33 mouse cellular contexts compared by ENCODE assay signal in the genomic region with DNA sequence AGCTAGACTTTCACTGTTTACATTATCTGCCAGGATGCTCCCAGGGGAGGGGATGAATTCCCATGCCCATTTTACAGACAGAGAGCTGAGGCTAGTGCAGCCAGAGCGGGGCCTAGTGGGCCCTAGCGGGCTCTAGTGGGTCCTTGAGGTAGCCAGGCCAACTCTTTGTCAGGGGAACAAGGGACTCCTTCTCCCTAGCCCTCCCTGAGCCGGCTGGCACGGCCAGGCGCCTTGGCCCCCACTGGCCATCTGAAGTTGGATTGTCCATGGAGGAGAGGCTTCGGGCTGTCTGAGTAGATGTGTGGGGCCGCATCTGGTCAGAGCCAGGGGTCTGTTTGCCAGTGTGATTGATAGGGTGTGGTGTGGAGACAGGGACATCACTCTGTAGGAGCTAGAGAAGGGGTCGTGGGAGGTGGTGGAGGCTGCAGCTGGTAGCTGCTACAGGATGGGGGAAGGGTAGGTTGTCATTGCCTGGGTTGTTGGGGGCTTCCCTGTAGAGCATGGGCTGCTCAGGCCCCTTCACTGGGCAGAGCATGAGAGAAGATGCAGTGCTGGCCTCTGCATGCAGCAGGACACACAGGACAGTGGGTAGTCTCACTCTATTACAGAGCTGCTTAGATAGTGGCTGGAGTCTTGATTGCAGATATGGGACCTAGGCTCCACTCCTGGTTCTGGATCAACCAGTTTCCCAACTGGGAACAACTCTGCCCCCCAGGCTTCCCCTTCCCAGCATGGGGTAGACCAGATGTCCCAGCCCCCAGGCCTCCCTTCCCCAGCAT. TPM values are rescaled to one million over a fixed set of nuclear protein-coding genes. Genes with fewer than 3 reads are reported as not detected.
DNase-seq lines count a peak whose midpoint lies in the region; ATAC-seq and TF ChIP-seq lines count a peak whose summit lies in the region.
"Had no signal": no experiment of that assay in that cellular context is flagged by ENCODE, and none has a peak within 500 bp of the region (broad histone marks: within the 10 kb centered on the region; RNA-seq: fewer than 3 reads in every experiment).

No protein-coding gene starts in this region.

- peaks cover 26% of the 10 kb centered on the region for H3K36me3 ChIP-seq in macrophage (ENCODE audit: inconsistent target)
- H3K36me3 ChIP-seq in limb, embryonic 10.5 days: no peaks in the 10 kb centered on the region
- H3K36me3 ChIP-seq in forebrain, embryonic 16.5 days (ENCODE audit: control insufficient read depth, insufficient read depth): no peaks in the 10 kb centered on the region
- H3K36me3 ChIP-seq: forebrain, embryonic 10.5 days; hindbrain, embryonic 10.5 days; limb, embryonic 13.5 days; liver, embryonic 13.5 days; lung, embryonic 15.5 days; neural tube, embryonic 15.5 days; stomach, embryonic 15.5 days had no signal

- WGBS in bone marrow, adult 2 months: 87% methylated on average over 8 of the region's 8 CpGs
- 95% methylated on average over 6 of the region's 8 CpGs for WGBS in macrophage (ENCODE audit: missing documents)
- WGBS in limb, embryonic 10.5 days: 64% methylated on average over 8 of the region's 8 CpGs
- WGBS in forebrain, embryonic 16.5 days: 88% methylated on average over 8 of the region's 8 CpGs

- no peaks in the 10 kb centered on the region for H3K9me3 ChIP-seq in limb, embryonic 10.5 days (replicated peaks)
- H3K9me3 ChIP-seq in forebrain, embryonic 16.5 days (ENCODE audit: control insufficient read depth, low read length): no peaks in the 10 kb centered on the region
- H3K9me3 ChIP-seq: forebrain, embryonic 10.5 days; G1E; hindbrain, embryonic 10.5 days; liver, embryonic 13.5 days; lung, embryonic 15.5 days; neural tube, embryonic 15.5 days; stomach, embryonic 15.5 days had no signal

- no peak overlapping the region for H3K4me3 ChIP-seq in left cerebral cortex, adult 2 months
- no peak overlapping the region for H3K4me3 ChIP-seq in bone marrow, adult 2 months (replicated peaks; ENCODE audit: control insufficient read depth, low read depth, low read length)
- no peak overlapping the region for H3K4me3 ChIP-seq in macrophage (ENCODE audit: inconsistent target)
- H3K4me3 ChIP-seq in limb, embryonic 10.5 days: no peak overlapping the region
- H3K4me3 ChIP-seq in forebrain, embryonic 16.5 days (replicated peaks; ENCODE audit: low read length): no peak overlapping the region
- H3K4me3 ChIP-seq: forebrain, embryonic 10.5 days; heart, adult 2 months; hindbrain, embryonic 10.5 days; limb, embryonic 13.5 days; liver, embryonic 13.5 days; lung, embryonic 15.5 days; neural tube, embryonic 15.5 days; stomach, embryonic 15.5 days had no signal

- H3K27ac ChIP-seq in left cerebral cortex, adult 2 months: 0 out of 2 replicates have a peak overlapping the region, but pooled peaks have one; percentile 28
- H3K27ac ChIP-seq in bone marrow, adult 2 months (ENCODE audit: control insufficient read depth, insufficient read depth, low read depth, low read length, poor library complexity): peak overlapping the region; percentile 52
- H3K27ac ChIP-seq in macrophage: peak overlapping the region; percentile 31
- no peak overlapping the region for H3K27ac ChIP-seq in limb, embryonic 10.5 days
- no peak overlapping the region for H3K27ac ChIP-seq in forebrain, embryonic 16.5 days (ENCODE audit: low read length)
- H3K27ac ChIP-seq: forebrain, embryonic 10.5 days; heart, adult 2 months; hindbrain, postnatal 0 days; limb, embryonic 13.5 days; liver, embryonic 13.5 days; lung, embryonic 15.5 days; neural tube, embryonic 15.5 days; stomach, embryonic 15.5 days had no signal

- TF ChIP-seq CTCF in left cerebral cortex, adult 2 months (IDR thresholded peaks at IDR 0.05): no peak
- TF ChIP-seq CTCF in bone marrow, adult 2 months (IDR thresholded peaks at IDR 0.05; ENCODE audit: control insufficient read depth, insufficient read depth, low read length): no peak

- no peak for ATAC-seq in forebrain, embryonic 16.5 days
- ATAC-seq: CD4-positive, CD25-positive, alpha-beta regulatory T cell, adult 4 months; forebrain, postnatal 0 days; hindbrain, postnatal 0 days; intestine, postnatal 0 days had no signal

- TF ChIP-seq POLR2A in bone marrow, adult 2 months (IDR thresholded peaks at IDR 0.05; ENCODE audit: borderline replicate concordance, control insufficient read depth, low read depth, low read length): no peak

- intact Hi-C loops in gastrocnemius, postnatal 14 days (cut with DNase I; ENCODE audit: low total_unique reads): no loop called here
- intact Hi-C loops in left cerebral cortex, adult 2 months (cut with DNase I): no loop called here
- intact Hi-C loops in left cerebral cortex, postnatal 10 days (cut with DNase I): no loop called here

- peaks cover 45% of the 10 kb centered on the region for H3K27me3 ChIP-seq in limb, embryonic 10.5 days (ENCODE audit: low read depth, poor library complexity, severe bottlenecking)
- no peaks in the 10 kb centered on the region for H3K27me3 ChIP-seq in forebrain, embryonic 16.5 days (replicated peaks; ENCODE audit: control insufficient read depth, insufficient read depth, low read length)
- H3K27me3 ChIP-seq: lung, embryonic 15.5 days; stomach, embryonic 15.5 days had no signal

- peaks cover 46% of the 10 kb centered on the region; the same call in 1 of the 2 replicates for H3K79me2 ChIP-seq in macrophage (ENCODE audit: inconsistent target)

- peak; percentile 3 for DNase-seq in gastrocnemius, postnatal 14 days
- DNase-seq in gastrocnemius, adult 8-10 months (ENCODE audit: low spot score in 2 of 2): no peak
- DNase-seq in left cerebral cortex, adult 2 months (ENCODE audit: extremely low spot score in 1 of 2, low spot score in 2 of 2): no peak
- DNase-seq in left cerebral cortex, postnatal 10 days (ENCODE audit: extremely low spot score in 1 of 2, low spot score in 2 of 2): no peak
- no peak for DNase-seq in limb, embryonic 10.5 days (ENCODE audit: low spot score)
- DNase-seq: cerebellum, postnatal 10 days; forebrain, postnatal 0 days; gastrocnemius, postnatal 10 days; kidney, postnatal 25 days; liver, embryonic 13.5 days; right cerebral cortex, adult 18-20 months; thymus, adult 18-20 months; thymus, postnatal 36 days had no signal

- peaks cover 4% of the 10 kb centered on the region for H3K4me1 ChIP-seq in bone marrow, adult 2 months (ENCODE audit: control insufficient read depth, insufficient read depth, low read length)
- H3K4me1 ChIP-seq in limb, embryonic 10.5 days: peaks cover 56% of the 10 kb centered on the region
- H3K4me1 ChIP-seq in forebrain, embryonic 16.5 days (replicated peaks; ENCODE audit: control insufficient read depth, insufficient read depth, low read length): no peaks in the 10 kb centered on the region
- H3K4me1 ChIP-seq: neural tube, embryonic 15.5 days had no signal

- H3K4me2 ChIP-seq in forebrain, embryonic 16.5 days (ENCODE audit: low read length): no peak overlapping the region
- H3K4me2 ChIP-seq: limb, embryonic 13.5 days; liver, embryonic 13.5 days; lung, embryonic 15.5 days; midbrain, embryonic 11.5 days; neural tube, embryonic 15.5 days; stomach, embryonic 15.5 days had no signal

- H3K9ac ChIP-seq in forebrain, embryonic 16.5 days (replicated peaks; ENCODE audit: low read depth, low read length): no peak overlapping the region
- H3K9ac ChIP-seq: forebrain, postnatal 0 days; limb, embryonic 13.5 days; liver, embryonic 13.5 days; lung, embryonic 15.5 days; neural tube, embryonic 15.5 days; stomach, embryonic 15.5 days had no signal

RNA-seq across cellular contexts. Expression of gene Tfeb, which starts 46.8 kb away (rescaled TPM):
- total RNA-seq in gastrocnemius, postnatal 14 days (2021): 10 to 100 TPM; 60.0 to 66.0 TPM
- 100 to 1,000 TPM; 102 to 107 (median 103) TPM for total RNA-seq in gastrocnemius, adult 8-10 months (2022)
- 10 to 100 TPM; 10.0 to 10.6 TPM for total RNA-seq in left cerebral cortex, adult 2 months (2021)
- total RNA-seq in left cerebral cortex, postnatal 10 days (2021): 1 to 10 TPM; 6.1 to 6.2 TPM
- 22.6 and 43.7 TPM in 2 replicates for polyA plus RNA-seq in bone marrow, adult 2 months (2011; ENCODE audit: insufficient read depth, insufficient read length, low replicate concordance, missing spikeins)
- total RNA-seq in macrophage (2018; cell fraction: chromatin; rRNA removed): 100 to 1,000 TPM in 6 of 26 experiments, 10 to 100 TPM in 16, 1 to 10 TPM in 4; 5.7 to 136 (median 54.5) TPM
- 10 to 100 TPM in 24 of 26 experiments, 1 to 10 TPM in 2; 6.8 to 49.1 (median 37.2) TPM for total RNA-seq in macrophage (2018; cell fraction: cytosol; rRNA removed)
- total RNA-seq in macrophage (2018; cell fraction: nucleus; rRNA removed): 10 to 100 TPM; 11.7 to 97.4 (median 40.8) TPM
- 15.5 to 41.8 TPM (median 22.8 TPM) in 3 replicates for polyA plus RNA-seq in macrophage (2018)
- 1.5 and 2.3 TPM in 2 replicates for polyA plus RNA-seq in limb, embryonic 10.5 days (2016; fragmentation: Nextera tagmentation; extraction: Ambion mirVana)
- 2.2 TPM in 2 replicates for polyA plus RNA-seq in forebrain, embryonic 16.5 days (2015; fragmentation: Nextera tagmentation; extraction: Ambion mirVana)

RNA-seq across cellular contexts. Expression of gene Mdfi, which starts 50.9 kb away (rescaled TPM):
- total RNA-seq in gastrocnemius, postnatal 14 days (2021): 1 to 10 TPM; 2.4 to 3.5 TPM
- 1 to 10 TPM in 1 of 4 experiments, under 1 TPM in 3; 0.32 to 1.4 (median 0.55) TPM for total RNA-seq in gastrocnemius, adult 8-10 months (2022)
- under 1 TPM in 1 of 2 experiments, not detected in 1; 0.48 TPM for total RNA-seq in left cerebral cortex, adult 2 months (2021)
- total RNA-seq in left cerebral cortex, postnatal 10 days (2021): 1 to 10 TPM; 1.5 to 1.7 TPM
- polyA plus RNA-seq in bone marrow, adult 2 months (2011; ENCODE audit: insufficient read depth, insufficient read length, low replicate concordance, missing spikeins): 4.2 and 4.8 TPM in 2 replicates
- total RNA-seq in macrophage (2018; cell fraction: chromatin; rRNA removed): 1 to 10 TPM in 2 of 26 experiments, under 1 TPM in 1, not detected in 23; 0.49 to 1.9 (median 1.1) TPM
- total RNA-seq in macrophage (2018; cell fraction: cytosol; rRNA removed): under 1 TPM in 6 of 26 experiments, not detected in 20; 0.09 to 0.58 (median 0.25) TPM
- total RNA-seq in macrophage (2018; cell fraction: nucleus; rRNA removed): 1 to 10 TPM in 1 of 26 experiments, under 1 TPM in 1, not detected in 24; 0.98 to 1.1 TPM
- 0.22 to 0.40 TPM in 2 of 3 replicates, not detected in the other for polyA plus RNA-seq in macrophage (2018)
- polyA plus RNA-seq in limb, embryonic 10.5 days (2016; fragmentation: Nextera tagmentation; extraction: Ambion mirVana): 18.9 and 21.6 TPM in 2 replicates
- polyA plus RNA-seq in forebrain, embryonic 16.5 days (2015; fragmentation: Nextera tagmentation; extraction: Ambion mirVana): 2.0 and 2.5 TPM in 2 replicates
- polyA plus RNA-seq: CD4-positive, CD25-positive, alpha-beta regulatory T cell, adult 4 months; G1E had no signal

RNA-seq across cellular contexts. Expression of gene Pgc, which starts 57.0 kb away (rescaled TPM):
- not detected for total RNA-seq in gastrocnemius, postnatal 14 days (2021)
- not detected for total RNA-seq in gastrocnemius, adult 8-10 months (2022)
- not detected for total RNA-seq in left cerebral cortex, adult 2 months (2021)
- total RNA-seq in left cerebral cortex, postnatal 10 days (2021): not detected
- polyA plus RNA-seq in bone marrow, adult 2 months (2011; ENCODE audit: insufficient read depth, insufficient read length, low replicate concordance, missing spikeins): 1.1 TPM in 1 of 2 replicates, not detected in the other
- not detected for total RNA-seq in macrophage (2018; cell fraction: chromatin; rRNA removed)
- total RNA-seq in macrophage (2018; cell fraction: cytosol; rRNA removed): not detected
- total RNA-seq in macrophage (2018; cell fraction: nucleus; rRNA removed): not detected
- not detected in 3 replicates for polyA plus RNA-seq in macrophage (2018)
- not detected in 2 replicates for polyA plus RNA-seq in limb, embryonic 10.5 days (2016; fragmentation: Nextera tagmentation; extraction: Ambion mirVana)
- polyA plus RNA-seq in forebrain, embryonic 16.5 days (2015; fragmentation: Nextera tagmentation; extraction: Ambion mirVana): not detected in 2 replicates
- total RNA-seq: adrenal gland, adult 2 months; forebrain, postnatal 0 days; G1E; gastrocnemius, postnatal 10 days; heart, adult 2 months; layer of hippocampus, postnatal 10 days; left cerebral cortex, postnatal 14 days had no signal
- polyA plus RNA-seq: brain, embryonic 14.5 days; CD4-positive, CD25-positive, alpha-beta regulatory T cell, adult 4 months; forebrain, embryonic 10.5 days; forebrain, postnatal 0 days; G1E; hindbrain, embryonic 10.5 days; kidney, embryonic 14.5 days; liver, embryonic 13.5 days; midbrain, embryonic 11.5 days; neural tube, embryonic 15.5 days had no signal

Comparison
In these comparisons a context has a peak if more than half of its experiments do, and no peak if none do; other contexts are left out.
1. H3K27ac ChIP-seq: peak in left cerebral cortex, adult 2 months (single experiment), bone marrow, adult 2 months (single experiment) and macrophage (single experiment); none in limb, embryonic 10.5 days (single experiment) and forebrain, embryonic 16.5 days (single experiment).
2. RNA of gene Tfeb, which starts 46.8 kb away (total RNA-seq): 102 to 107 TPM in gastrocnemius, adult 8-10 months and 60.0 to 66.0 TPM in gastrocnemius, postnatal 14 days; 10.0 to 10.6 TPM in left cerebral cortex, adult 2 months and 6.1 to 6.2 TPM in left cerebral cortex, postnatal 10 days; every median in the first group is over 4 times any median in the second.